Mouse (Mus musculus) bone marrow macrophage, adult 2 months (primary cell): Measurements from ENCODE around the gene Slc39a7.

Experiments used
- CTCF ChIP-seq: IDR thresholded peaks from 2 replicates; pipeline ENCODE4 v1.5.1; 2012; ENCODE audit warnings: low read depth, mild to moderate bottlenecking, low read length, moderate library complexity
- POLR2A ChIP-seq: IDR thresholded peaks from 2 replicates; pipeline ENCODE4 v1.6.1; 2012; ENCODE audit warnings: mild to moderate bottlenecking, low read depth, low read length, borderline replicate concordance

DNA sequence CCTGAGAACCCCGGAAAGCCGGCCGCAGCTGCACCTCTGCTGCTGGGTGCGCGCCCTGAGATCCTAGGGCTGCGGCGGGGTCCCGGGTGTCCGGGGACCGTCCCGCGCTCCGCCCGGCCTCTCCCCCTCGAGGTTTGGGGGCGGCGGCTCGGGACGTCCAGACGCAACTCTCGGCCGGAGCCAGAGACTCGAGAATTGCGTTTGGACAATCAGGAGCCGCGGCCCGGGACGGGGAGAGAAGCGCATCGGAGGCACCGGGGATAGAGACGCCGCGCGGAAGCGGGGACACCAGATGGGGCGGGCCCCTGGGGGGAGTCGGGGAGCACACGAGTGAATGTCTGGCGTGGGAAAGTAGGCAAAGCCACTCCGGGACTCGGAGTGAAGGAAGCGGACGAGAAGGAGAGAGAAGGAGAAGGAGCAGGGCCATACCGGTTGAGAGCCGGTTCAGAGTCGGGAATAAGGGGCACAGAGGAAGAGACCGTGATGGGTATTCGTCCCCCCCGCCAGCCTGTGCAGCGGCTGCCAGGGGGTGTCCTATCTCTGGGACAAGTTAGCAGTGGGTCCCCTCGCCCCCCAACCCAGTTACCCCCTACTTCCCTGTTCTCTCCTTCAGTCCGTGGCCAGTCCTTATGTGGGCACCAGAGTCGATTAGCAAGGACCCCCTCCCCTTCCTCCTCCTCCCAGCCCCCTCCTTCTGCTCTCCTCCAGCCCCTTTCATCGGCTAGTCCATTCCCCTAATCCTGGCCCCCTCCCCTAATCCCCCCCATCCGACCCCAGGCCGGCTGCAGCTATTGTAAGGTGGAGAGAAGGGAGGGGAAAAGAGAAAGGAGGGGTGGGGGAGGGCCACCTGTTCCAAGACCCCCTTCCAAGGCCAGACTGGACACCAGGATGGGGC, 6.4 kb downstream of the Slc39a7 start:
- no peak for TF ChIP-seq POLR2A
- no peak for TF ChIP-seq CTCF
